10 mouse cellular contexts compared by ENCODE assay signal in genomic region chr16:33591390-33592067, GRCm38 (mm10).
DNase-seq lines count a peak whose midpoint lies in the region; ATAC-seq and TF ChIP-seq lines count a peak whose summit lies in the region.
"Had no signal": no experiment of that assay in that cellular context is flagged by ENCODE, and none has a peak within 500 bp of the region (broad histone marks: within the 10 kb centered on the region; RNA-seq: fewer than 3 reads in every experiment).

No protein-coding gene starts in this region.

- H3K27ac ChIP-seq in heart, embryonic 12.5 days (ENCODE audit: poor library complexity, severe bottlenecking): peak overlapping the region; percentile 36; the same call in 1 of the 2 replicates
- H3K27ac ChIP-seq in thymus, adult 2 months (ENCODE audit: control insufficient read depth, insufficient read depth, low read length): no peak overlapping the region
- no peak overlapping the region for H3K27ac ChIP-seq in hindbrain, postnatal 0 days
- H3K27ac ChIP-seq: macrophage had no signal

- peaks cover 39% of the 10 kb centered on the region for H3K4me1 ChIP-seq in heart, embryonic 12.5 days (replicated peaks)
- H3K4me1 ChIP-seq in thymus, adult 2 months (replicated peaks; ENCODE audit: control insufficient read depth, insufficient read depth, low read length): 0 out of 2 replicates have a peak, but pooled peaks cover 4% of the 10 kb centered on the region
- no peaks in the 10 kb centered on the region for H3K4me1 ChIP-seq in hindbrain, postnatal 0 days (ENCODE audit: insufficient read depth, low read length)

- TF ChIP-seq CTCF in thymus, adult 2 months (IDR thresholded peaks at IDR 0.05; ENCODE audit: borderline replicate concordance, control insufficient read depth, extremely low read depth, insufficient read depth, low read length, poor library complexity): no peak
- no peak for TF ChIP-seq CTCF in hindbrain, postnatal 0 days (IDR thresholded peaks at IDR 0.05; ENCODE audit: low read depth)

- no peaks in the 10 kb centered on the region for H3K9me3 ChIP-seq in heart, embryonic 12.5 days (replicated peaks)
- H3K9me3 ChIP-seq in hindbrain, postnatal 0 days (ENCODE audit: low read length): no peaks in the 10 kb centered on the region
- H3K9me3 ChIP-seq: G1E had no signal

- WGBS in heart, embryonic 12.5 days: 68% methylated on average over 10 of the region's 10 CpGs
- 57% methylated on average over 10 of the region's 10 CpGs for WGBS in thymus, adult 2 months
- 75% methylated on average over 10 of the region's 10 CpGs for WGBS in hindbrain, postnatal 0 days

- DNase-seq in heart, adult 8-10 months (ENCODE audit: low spot score): no peak
- DNase-seq in thymus, adult 2 months: peak; percentile 2
- DNase-seq in thymus, postnatal 10 days (ENCODE audit: low spot score in 2 of 2): no peak
- DNase-seq in kidney, postnatal 10 days: peak; percentile 41
- DNase-seq in adipocyte (ENCODE audit: low spot score): no peak
- DNase-seq in hindbrain, postnatal 0 days (ENCODE audit: low spot score): no peak
- DNase-seq: left cerebral cortex, postnatal 4 days had no signal

- no peaks in the 10 kb centered on the region for H3K27me3 ChIP-seq in heart, embryonic 12.5 days (replicated peaks)
- no peaks in the 10 kb centered on the region for H3K27me3 ChIP-seq in thymus, adult 2 months (ENCODE audit: control insufficient read depth, insufficient read depth, low read length)
- no peaks in the 10 kb centered on the region for H3K27me3 ChIP-seq in hindbrain, postnatal 0 days (ENCODE audit: insufficient read depth, low read length)

- H3K4me3 ChIP-seq in heart, embryonic 12.5 days: no peak overlapping the region
- H3K4me3 ChIP-seq in thymus, adult 2 months (ENCODE audit: control insufficient read depth, insufficient read depth, low read length): no peak overlapping the region
- H3K4me3 ChIP-seq in hindbrain, postnatal 0 days (ENCODE audit: low read length): no peak overlapping the region

- no peak for ATAC-seq in heart, embryonic 12.5 days (ENCODE audit: insufficient number of reproducible peaks, low FRiP score)
- no peak for ATAC-seq in hindbrain, postnatal 0 days

- no peak overlapping the region for H3K4me2 ChIP-seq in heart, embryonic 12.5 days
- H3K4me2 ChIP-seq in hindbrain, postnatal 0 days (ENCODE audit: low read depth, low read length): no peak overlapping the region

- no peak overlapping the region for H3K9ac ChIP-seq in heart, embryonic 12.5 days
- no peak overlapping the region for H3K9ac ChIP-seq in hindbrain, postnatal 0 days (replicated peaks; ENCODE audit: low read length)

- no peaks in the 10 kb centered on the region for H3K36me3 ChIP-seq in heart, embryonic 12.5 days
- no peaks in the 10 kb centered on the region for H3K36me3 ChIP-seq in thymus, adult 2 months (ENCODE audit: control insufficient read depth, insufficient read depth, low read length)
- no peaks in the 10 kb centered on the region for H3K36me3 ChIP-seq in hindbrain, postnatal 0 days (ENCODE audit: insufficient read depth, low read length)
- H3K36me3 ChIP-seq: G1E had no signal

- TF ChIP-seq POLR2A in thymus, adult 2 months (IDR thresholded peaks at IDR 0.05; ENCODE audit: control insufficient read depth, extremely low read depth, insufficient read depth, low read length, poor library complexity): no peak

Comparison
In these comparisons a context has a peak if more than half of its experiments do, and no peak if none do; other contexts are left out.
1. DNase-seq: peak in thymus, adult 2 months (single experiment) and kidney, postnatal 10 days (single experiment); none in heart, adult 8-10 months (single experiment), thymus, postnatal 10 days (0 of 2), adipocyte (single experiment) and hindbrain, postnatal 0 days (single experiment).